Mouse (Mus musculus) midbrain, embryonic 14.5 days (tissue): ENCODE results near the gene Sf3b3. TPM values are rescaled to one million over a fixed set of nuclear protein-coding genes. Genes with fewer than 3 reads are reported as not detected.
"Not testable (repeated sequence)": the region's sequence is repeated elsewhere in the genome, so short reads cannot be mapped to it uniquely, and the experiment has no call there.

ENCODE experiments used
- ATAC-seq: fragments of 200-750 bp; cut with Nextera tagmentation; 2 replicates; pipeline ENCODE4 v1.8.0; 2017; ENCODE audit warnings: moderate number of reproducible peaks, moderate library complexity; ENCODE audit not compliant: low FRiP score, low TSS enrichment
- DNase-seq: peaks from one replicate; pipeline ENCODE4 v3.0.0-alpha.2; 2015
- H3K27ac ChIP-seq: fragments of 300-500 bp; sonication (generic); replicated peaks from 2 replicates; pipeline ENCODE4 v1.5.1; 2014; ENCODE audit warnings: mild to moderate bottlenecking, low read depth, low read length, moderate library complexity
- H3K27me3 ChIP-seq: fragments of 300-500 bp; sonication (generic); 2 replicates; pipeline ENCODE4 v1.6.1; 2014; ENCODE audit warnings: low read length, control low read depth, mixed read lengths; ENCODE audit not compliant: control insufficient read depth, insufficient read depth
- H3K36me3 ChIP-seq: fragments of 300-500 bp; sonication (generic); 2 replicates; pipeline ENCODE4 v1.6.1; 2014; ENCODE audit warnings: low read length, control low read depth; ENCODE audit not compliant: control insufficient read depth, insufficient read depth
- H3K4me1 ChIP-seq: fragments of 300-500 bp; sonication (generic); 2 replicates; pipeline ENCODE4 v1.6.1; 2014; ENCODE audit warnings: mild to moderate bottlenecking, antibody characterized with exemption, low read length, control low read depth; ENCODE audit not compliant: control insufficient read depth, insufficient read depth
- H3K4me2 ChIP-seq: fragments of 300-500 bp; sonication (generic); 2 replicates; pipeline ENCODE4 v1.6.1; 2014; ENCODE audit warnings: mild to moderate bottlenecking, low read length, moderate library complexity
- H3K4me3 ChIP-seq: fragments of 300-500 bp; sonication (generic); replicated peaks from 2 replicates; pipeline ENCODE4 v1.5.1; 2014; ENCODE audit warnings: low read depth, low read length
- H3K9ac ChIP-seq: fragments of 300-500 bp; sonication (generic); replicated peaks from 2 replicates; pipeline ENCODE4 v1.6.1; 2014; ENCODE audit warnings: mild to moderate bottlenecking, low read length, moderate library complexity
- H3K9me3 ChIP-seq: fragments of 300-500 bp; sonication (generic); 2 replicates; pipeline ENCODE4 v1.6.1; 2016; ENCODE audit warnings: low read length, control low read depth, mixed read lengths; ENCODE audit not compliant: control insufficient read depth
- WGBS: fragments of 180-500 bp; shearing (Covaris S2); extraction: QIAGEN DNeasy Blood & Tissue Kit; methylation state at CpG from one replicate; pipeline ENCODE4 v1.1.7; 2014; 5-methylcytosine and 5-hydroxymethylcytosine counted together
- polyA plus RNA-seq: library from polyadenylated mRNA; unstranded; fragments of >200 nt; fragmentation: Nextera tagmentation; extraction: Ambion mirVana; gene quantifications from 2 replicates; pipeline ENCODE4 v1.2.1, GENCODE M21; 2014

Sf3b3 gene
- polyA plus RNA-seq, 1 experiment from 2014 or later = 114 TPM

- Histone ChIP-seq H3K4me1 (no peaks in the 10 kb centered on the region), H3K4me2 (no peak overlapping the region), H3K27ac (no peak overlapping the region), H3K36me3 (peaks cover 49% of the 10 kb centered on the region), H3K9ac (no peak overlapping the region), H3K9me3 (no peaks in the 10 kb centered on the region), H3K4me3 (no peak overlapping the region), H3K27me3 (no peaks in the 10 kb centered on the region)
- no peak for ATAC-seq
- DNase-seq = no peak
- 93% methylated on average over 10 of the region's 10 CpGs for WGBS
Observed at GRCm38 (mm10) chr8:110887551-110887950, 41.0 kb upstream of the Sf3b3 start.

- no peaks in the 10 kb centered on the region for H3K27me3 ChIP-seq
- H3K4me1 ChIP-seq = no peaks in the 10 kb centered on the region
- no peak for ATAC-seq
- no peak for DNase-seq
- H3K36me3 ChIP-seq = peaks cover 58% of the 10 kb centered on the region
- H3K9me3 ChIP-seq = no peaks in the 10 kb centered on the region
- 96% methylated on average over 3 of the region's 3 CpGs for WGBS
- H3K4me2 ChIP-seq = no peak overlapping the region
- H3K4me3 ChIP-seq = no peak overlapping the region
- H3K27ac ChIP-seq = no peak overlapping the region
- no peak overlapping the region for H3K9ac ChIP-seq
Observed at GRCm38 (mm10) chr8:110886634-110887033, 40.0 kb upstream of the Sf3b3 start.

- 96% methylated on average over 18 of the region's 18 CpGs for WGBS
- ATAC-seq (no peak), DNase-seq (no peak)
- Histone ChIP-seq H3K36me3 (peaks cover 75% of the 10 kb centered on the region), H3K4me2 (no peak overlapping the region), H3K4me1 (no peaks in the 10 kb centered on the region), H3K9me3 (no peaks in the 10 kb centered on the region), H3K9ac (no peak overlapping the region), H3K4me3 (no peak overlapping the region), H3K27ac (no peak overlapping the region), H3K27me3 (no peaks in the 10 kb centered on the region)
Observed at GRCm38 (mm10) chr8:110883824-110884223, 37.2 kb upstream of the Sf3b3 start.

GRCm38 (mm10) chr8:110881741-110882310, 35.2 kb upstream of the Sf3b3 start:
- no peak overlapping the region for H3K4me2 ChIP-seq
- no peak overlapping the region for H3K27ac ChIP-seq
- no peak for ATAC-seq
- no peaks in the 10 kb centered on the region for H3K4me1 ChIP-seq
- no peak overlapping the region for H3K9ac ChIP-seq
- no peaks in the 10 kb centered on the region for H3K9me3 ChIP-seq
- H3K4me3 ChIP-seq = no peak overlapping the region
- H3K27me3 ChIP-seq = no peaks in the 10 kb centered on the region
- peaks cover 78% of the 10 kb centered on the region for H3K36me3 ChIP-seq
- no peak for DNase-seq
- 95% methylated on average over 10 of the region's 10 CpGs for WGBS

- Histone ChIP-seq H3K27ac (no peak overlapping the region), H3K9ac (no peak overlapping the region), H3K4me2 (no peak overlapping the region), H3K9me3 (no peaks in the 10 kb centered on the region), H3K4me1 (no peaks in the 10 kb centered on the region), H3K27me3 (no peaks in the 10 kb centered on the region), H3K36me3 (peaks cover 89% of the 10 kb centered on the region), H3K4me3 (no peak overlapping the region)
- ATAC-seq (no peak), DNase-seq (no peak)
- WGBS = 93% methylated on average over 4 of the region's 4 CpGs
Observed at GRCm38 (mm10) chr8:110877862-110878261, 31.3 kb upstream of the Sf3b3 start.

- peaks cover 91% of the 10 kb centered on the region for H3K36me3 ChIP-seq
Observed at GRCm38 (mm10) chr8:110870501-110870900, 23.9 kb upstream of the Sf3b3 start.

GRCm38 (mm10) chr8:110861347-110862025, 14.9 kb upstream of the Sf3b3 start:
- ATAC-seq, H3K27me3 ChIP-seq, H3K9ac ChIP-seq, H3K4me1 ChIP-seq, DNase-seq, H3K27ac ChIP-seq, H3K9me3 ChIP-seq, H3K4me2 ChIP-seq, H3K4me3 ChIP-seq: not testable (repeated sequence)
- WGBS = 96% methylated on average over 7 of the region's 7 CpGs
- peaks cover 95% of the 10 kb centered on the region for H3K36me3 ChIP-seq

More at GRCm38 (mm10) chr8:110870501-110870900, 23.9 kb upstream of the Sf3b3 start:
- no peak overlapping the region for H3K27ac ChIP-seq
- no peaks in the 10 kb centered on the region for H3K4me1 ChIP-seq
- H3K9me3 ChIP-seq = no peaks in the 10 kb centered on the region
- DNase-seq (no peak), ATAC-seq (no peak)
- 100% methylated on average over 2 of the region's 2 CpGs for WGBS
- no peak overlapping the region for H3K9ac ChIP-seq
- no peak overlapping the region for H3K4me2 ChIP-seq
- no peaks in the 10 kb centered on the region for H3K27me3 ChIP-seq
- no peak overlapping the region for H3K4me3 ChIP-seq

GRCm38 (mm10) chr8:110859651-110860501, 13.3 kb upstream of the Sf3b3 start:
- peaks cover 93% of the 10 kb centered on the region for H3K36me3 ChIP-seq
- H3K4me2 ChIP-seq = no peak overlapping the region
- 85% methylated on average over 7 of the region's 7 CpGs for WGBS
- ATAC-seq (no peak), DNase-seq (peak; percentile 47)
- H3K9me3 ChIP-seq = no peaks in the 10 kb centered on the region
- no peak overlapping the region for H3K9ac ChIP-seq
- no peaks in the 10 kb centered on the region for H3K4me1 ChIP-seq
- no peak overlapping the region for H3K4me3 ChIP-seq
- H3K27ac ChIP-seq = no peak overlapping the region
- H3K27me3 ChIP-seq = no peaks in the 10 kb centered on the region
